Mouse (Mus musculus) stomach, postnatal 0 days (tissue): Measurements from ENCODE around the gene Lcn10. TPM values are rescaled to one million over a fixed set of nuclear protein-coding genes. Genes with fewer than 3 reads are reported as not detected.
A peak's percentile ranks its signal among the peaks of the same experiment; 100 is the strongest.

ENCODE experiments used
- ATAC-seq: fragments of 200-750 bp; cut with Nextera tagmentation; 2 replicates; pipeline ENCODE4 v1.8.0; 2017; ENCODE audit not compliant: low FRiP score, low TSS enrichment
- DNase-seq: peaks from one replicate; pipeline ENCODE4 v3.0.0-alpha.2; 2016; ENCODE audit warnings: low spot score
- H3K27ac ChIP-seq: fragments of 300-500 bp; sonication (generic); replicated peaks from 2 replicates; pipeline ENCODE4 v1.5.1; 2014; ENCODE audit warnings: mild to moderate bottlenecking, control low read depth
- H3K27me3 ChIP-seq: fragments of 300-500 bp; sonication (generic); 2 replicates; pipeline ENCODE4 v1.6.1; 2014; ENCODE audit warnings: low read length; ENCODE audit not compliant: control insufficient read depth, insufficient read depth
- H3K36me3 ChIP-seq: fragments of 300-500 bp; sonication (generic); 2 replicates; pipeline ENCODE4 v1.6.1; 2014; ENCODE audit warnings: low read length, mixed read lengths; ENCODE audit not compliant: control insufficient read depth, insufficient read depth
- H3K4me1 ChIP-seq: fragments of 300-500 bp; sonication (generic); replicated peaks from 2 replicates; pipeline ENCODE4 v1.6.1; 2014; ENCODE audit warnings: antibody characterized with exemption; ENCODE audit not compliant: control insufficient read depth, insufficient read depth
- H3K4me2 ChIP-seq: fragments of 300-500 bp; sonication (generic); replicated peaks from 2 replicates; pipeline ENCODE4 v1.6.1; 2014; ENCODE audit warnings: low read depth, mild to moderate bottlenecking, control low read depth, moderate library complexity
- H3K4me3 ChIP-seq: fragments of 300-500 bp; sonication (generic); 2 replicates; pipeline ENCODE4 v1.5.1; 2014; ENCODE audit warnings: low read depth, low read length, control low read depth
- H3K9ac ChIP-seq: fragments of 300-500 bp; sonication (generic); 2 replicates; pipeline ENCODE4 v1.6.1; 2014; ENCODE audit warnings: mild to moderate bottlenecking, low read length, control low read depth, mixed read lengths
- H3K9me3 ChIP-seq: fragments of 300-500 bp; sonication (generic); 2 replicates; pipeline ENCODE4 v1.6.1; 2016; ENCODE audit warnings: low read length; ENCODE audit not compliant: control insufficient read depth
- CTCF ChIP-seq: IDR thresholded peaks from 2 replicates; pipeline ENCODE4 v1.5.1; 2016; ENCODE audit warnings: antibody characterized with exemption, low read depth, mild to moderate bottlenecking, moderate library complexity
- EP300 ChIP-seq: optimal IDR thresholded peaks from 2 replicates; pipeline ENCODE3; 2016; ENCODE audit warnings: antibody characterized with exemption
- WGBS: fragments of 180-500 bp; shearing (Covaris S2); extraction: QIAGEN DNeasy Blood & Tissue Kit; methylation state at CpG from one replicate; pipeline ENCODE4 v1.1.7; 2014; 5-methylcytosine and 5-hydroxymethylcytosine counted together
- polyA plus RNA-seq: library from polyadenylated mRNA; unstranded; fragments of >200 nt; fragmentation: Nextera tagmentation; extraction: Ambion mirVana; gene quantifications from 2 replicates; pipeline ENCODE4 v1.2.1, GENCODE M21; 2015

Gene Lcn10
- not detected in 2 replicates for polyA plus RNA-seq

DNA sequence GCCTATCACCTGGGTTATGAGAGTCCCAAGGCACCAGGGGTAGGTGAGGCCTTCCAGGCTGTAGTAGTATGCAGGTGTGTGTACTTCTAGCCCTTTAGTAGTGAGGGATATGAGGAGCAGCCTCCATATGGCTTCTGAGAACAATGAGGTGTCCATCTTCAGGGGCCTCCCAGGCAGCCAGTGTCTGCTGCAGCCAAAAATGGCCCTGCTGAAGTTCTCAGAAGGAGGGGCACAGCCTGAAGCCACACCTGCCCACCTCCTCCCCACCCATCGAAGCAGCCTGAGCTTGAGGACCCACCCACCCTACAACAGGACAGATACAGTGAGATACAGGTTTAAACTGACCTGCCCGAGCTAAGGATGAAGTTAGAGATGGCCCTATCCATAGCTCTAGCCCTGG lies at the start of gene Lcn10:
Gene Lcn10 (plus strand): TSS at position 301 of the 400 bp plus-strand sequence.
- ATAC-seq (no peak), DNase-seq (no peak)
- H3K27me3 ChIP-seq = no peaks in the 10 kb centered on the region
- no peak within 1 kb of the TSS for H3K27ac ChIP-seq
- H3K36me3 ChIP-seq = no peaks in the 10 kb centered on the region
- H3K4me2 ChIP-seq = no peak within 1 kb of the TSS
- 40% methylated on average over 2 of the region's 2 CpGs for WGBS
- no peak within 1 kb of the TSS for H3K9ac ChIP-seq
- no peaks in the 10 kb centered on the region for H3K9me3 ChIP-seq
- H3K4me1 ChIP-seq = no peaks in the 10 kb centered on the region
- TF ChIP-seq EP300 (no peak), CTCF (no peak)
- H3K4me3 ChIP-seq = no peak within 1 kb of the TSS

DNA sequence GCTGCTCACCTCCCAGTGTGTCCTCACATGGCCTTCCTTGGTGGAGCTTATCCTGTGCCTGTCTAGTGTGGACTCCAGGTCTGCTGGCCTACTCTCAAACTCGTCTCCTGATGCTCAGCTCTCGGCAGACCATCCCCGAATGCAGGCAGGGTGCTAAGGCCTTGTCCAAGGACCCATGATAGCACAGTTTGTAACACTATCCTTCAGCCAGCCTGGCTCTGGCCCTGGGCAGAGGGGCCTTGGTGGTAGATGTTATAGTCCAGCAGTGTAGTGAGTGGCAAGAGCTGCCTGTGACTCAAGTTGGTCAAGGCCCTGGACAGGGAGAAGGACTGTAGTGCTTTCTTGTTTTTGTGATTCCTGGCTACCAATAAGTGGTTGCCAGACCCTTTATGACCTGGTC lies 48.9 kb upstream of the Lcn10 start:
- DNase-seq (no peak), ATAC-seq (no peak)
- Histone ChIP-seq H3K27me3 (no peaks in the 10 kb centered on the region), H3K27ac (no peak overlapping the region), H3K4me1 (no peaks in the 10 kb centered on the region), H3K9ac (no peak overlapping the region), H3K9me3 (no peaks in the 10 kb centered on the region), H3K4me3 (no peak overlapping the region), H3K36me3 (no peaks in the 10 kb centered on the region), H3K4me2 (no peak overlapping the region)
- no peak for TF ChIP-seq EP300
- no peak for TF ChIP-seq CTCF
- WGBS = 82% methylated on average over 3 of the region's 3 CpGs

DNA sequence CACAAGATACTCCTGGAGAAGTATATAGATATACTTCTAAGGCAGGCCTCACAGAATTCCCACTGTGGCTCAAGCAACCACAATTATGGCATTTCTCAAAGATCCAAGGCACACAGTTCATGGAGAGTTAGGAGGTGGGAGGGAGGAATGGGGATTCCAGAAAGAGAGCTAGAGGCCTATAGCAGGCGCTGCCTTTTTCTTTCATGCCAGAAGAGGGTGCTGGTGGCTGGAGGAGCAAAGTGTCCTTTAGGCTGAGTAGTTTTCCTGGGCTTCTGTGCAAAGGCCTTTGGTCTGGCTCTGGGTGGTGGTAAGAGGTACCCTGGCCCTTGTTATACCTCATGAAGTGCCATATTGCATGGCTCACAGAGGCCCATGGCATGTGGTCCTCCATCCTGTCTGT lies 48.5 kb upstream of the Lcn10 start:
- TF ChIP-seq CTCF (peak; percentile 54), EP300 (no peak)
- DNase-seq (no peak), ATAC-seq (no peak)
- H3K4me3 ChIP-seq = no peak overlapping the region
- no peak overlapping the region for H3K4me2 ChIP-seq
- H3K9ac ChIP-seq = no peak overlapping the region
- WGBS = 61% methylated on average over 1 of the region's 1 CpGs
- no peak overlapping the region for H3K27ac ChIP-seq
- no peaks in the 10 kb centered on the region for H3K4me1 ChIP-seq
- no peaks in the 10 kb centered on the region for H3K36me3 ChIP-seq
- no peaks in the 10 kb centered on the region for H3K27me3 ChIP-seq
- H3K9me3 ChIP-seq = no peaks in the 10 kb centered on the region

DNA sequence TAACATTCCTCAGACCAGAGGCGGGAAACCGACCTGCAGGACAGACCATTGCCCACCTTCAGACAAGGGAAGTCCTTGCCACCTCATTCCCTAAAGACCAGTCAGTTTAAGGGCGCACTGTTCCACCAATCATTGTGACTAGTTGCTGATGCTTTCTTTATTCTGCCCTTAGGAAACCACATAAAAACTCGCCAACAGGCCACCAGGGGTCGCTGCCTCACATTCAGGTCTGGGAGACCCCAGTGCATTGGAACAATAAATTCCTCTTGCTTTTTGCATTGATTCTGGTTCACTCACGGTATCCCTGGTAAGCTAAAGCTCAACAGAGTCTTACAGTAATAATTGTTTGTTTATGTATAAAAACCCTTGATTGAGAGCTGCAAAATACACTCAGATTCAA lies 42.6 kb upstream of the Lcn10 start:
- 20% methylated on average over 6 of the region's 6 CpGs for WGBS
- Histone ChIP-seq H3K27ac (no peak overlapping the region), H3K9ac (no peak overlapping the region)

DNA sequence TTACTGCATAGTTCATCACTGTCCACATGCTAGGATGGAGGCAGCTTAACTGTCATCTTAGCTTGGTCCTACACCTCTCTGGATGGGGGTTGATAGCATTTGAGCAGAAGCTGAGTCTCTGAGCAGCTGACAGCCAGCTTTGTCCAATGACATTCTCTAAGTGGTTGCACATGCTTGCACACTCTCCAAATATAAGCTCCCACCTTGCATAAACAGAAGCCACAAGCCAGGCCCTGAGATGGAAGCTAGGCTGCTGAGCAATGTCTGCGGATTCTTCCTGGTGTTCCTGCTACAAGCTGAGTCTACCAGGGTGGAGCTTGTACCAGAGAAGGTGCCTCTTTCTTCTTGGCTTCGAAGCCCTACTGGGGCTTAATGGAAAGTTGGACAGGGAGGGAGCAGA lies 29.6 kb upstream of the Lcn10 start, which contains the start of gene Lcn8:
Gene Lcn8 (plus strand): TSS at position 219 of the 400 bp plus-strand sequence.
- peak; percentile 59; the same call in 1 of the 2 replicates for ATAC-seq
- H3K9ac ChIP-seq = no peak within 1 kb of the TSS
- 72% methylated on average over 2 of the region's 2 CpGs for WGBS

More for the DNA sequence above, 42.6 kb upstream of the Lcn10 start:
- no peaks in the 10 kb centered on the region for H3K27me3 ChIP-seq
- no peaks in the 10 kb centered on the region for H3K4me1 ChIP-seq
- no peaks in the 10 kb centered on the region for H3K9me3 ChIP-seq
- no peaks in the 10 kb centered on the region for H3K36me3 ChIP-seq
- no peak overlapping the region for H3K4me2 ChIP-seq
- DNase-seq (peak; percentile 51), ATAC-seq (no peak)
- H3K4me3 ChIP-seq = no peak overlapping the region
- TF ChIP-seq EP300 (no peak), CTCF (peak; percentile 77)

DNA sequence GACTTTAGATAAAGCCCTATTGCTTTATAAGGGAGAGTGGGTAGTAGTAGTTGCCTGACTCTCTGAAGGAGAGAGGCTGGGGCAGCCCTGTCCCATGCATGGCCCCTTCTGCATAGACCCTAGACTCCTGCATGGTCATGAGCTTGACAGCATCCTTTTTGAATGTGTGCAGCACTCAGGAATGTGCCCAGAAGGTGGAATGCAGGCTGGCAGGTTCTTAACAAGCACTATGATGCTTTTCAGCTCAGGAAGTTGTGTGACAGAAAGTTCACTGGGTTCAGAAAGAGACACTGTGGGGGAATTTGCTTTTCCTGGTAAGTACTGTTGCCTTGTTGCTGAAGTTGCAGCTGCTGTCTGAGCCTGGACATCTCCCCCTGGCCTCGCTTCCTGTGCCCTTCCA lies 28.0 kb upstream of the Lcn10 start:
- Histone ChIP-seq H3K27me3 (no peaks in the 10 kb centered on the region), H3K9ac (no peak overlapping the region), H3K9me3 (no peaks in the 10 kb centered on the region), H3K4me2 (no peak overlapping the region), H3K36me3 (no peaks in the 10 kb centered on the region), H3K27ac (no peak overlapping the region), H3K4me3 (no peak overlapping the region), H3K4me1 (no peaks in the 10 kb centered on the region)
- WGBS = 52% methylated on average over 1 of the region's 1 CpGs
- DNase-seq (no peak), ATAC-seq (no peak)
- TF ChIP-seq CTCF (no peak), EP300 (no peak)

More for the DNA sequence above, 29.6 kb upstream of the Lcn10 start, which contains the start of gene Lcn8:
- no peak within 1 kb of the TSS for H3K27ac ChIP-seq
- no peak within 1 kb of the TSS for H3K4me3 ChIP-seq
- H3K4me1 ChIP-seq = no peaks in the 10 kb centered on the region
- no peaks in the 10 kb centered on the region for H3K36me3 ChIP-seq
- no peak for DNase-seq
- no peaks in the 10 kb centered on the region for H3K27me3 ChIP-seq
- H3K4me2 ChIP-seq = no peak within 1 kb of the TSS
- no peaks in the 10 kb centered on the region for H3K9me3 ChIP-seq
- TF ChIP-seq EP300 = no peak
- TF ChIP-seq CTCF = no peak
